Mouse (Mus musculus) C2C12 (cell line): Measurements from ENCODE around the gene Dvl2. TPM values are rescaled to one million over a fixed set of nuclear protein-coding genes. Genes with fewer than 3 reads are reported as not detected.

ENCODE experiments used
- H3K27me3 ChIP-seq: one replicate; pipeline ENCODE4 v1.6.1; 2011; ENCODE audit not compliant: control insufficient read depth, insufficient read depth, insufficient read length
- H3K36me3 ChIP-seq: one replicate; pipeline ENCODE4 v1.6.1; 2011; ENCODE audit not compliant: control insufficient read depth, insufficient read depth
- H3K4me3 ChIP-seq: one replicate; pipeline ENCODE4 v1.5.1; 2011; ENCODE audit warnings: mild to moderate bottlenecking, control low read depth; ENCODE audit not compliant: poor library complexity, insufficient read depth, severe bottlenecking
- H3K79me2 ChIP-seq: one replicate; pipeline ENCODE4 v1.6.1; 2011; ENCODE audit not compliant: control insufficient read depth, insufficient read depth
- H3K79me3 ChIP-seq: one replicate; pipeline ENCODE4 v1.6.1; 2011; ENCODE audit warnings: low read depth, control low read depth
- H3ac ChIP-seq: one replicate; pipeline ENCODE3; 2011; ENCODE audit warnings: low read depth; ENCODE audit not compliant: control insufficient read depth, insufficient read length
- CEBPB ChIP-seq: IDR thresholded peaks from one replicate; pipeline ENCODE4 v1.6.1; 2011; ENCODE audit warnings: low read depth, mild to moderate bottlenecking, control low read depth, moderate library complexity
- MAX ChIP-seq: IDR thresholded peaks from one replicate; pipeline ENCODE4 v1.6.1; 2011; ENCODE audit warnings: mild to moderate bottlenecking, control low read depth
- MYOG ChIP-seq: IDR thresholded peaks from one replicate; pipeline ENCODE4 v1.6.1; 2011; ENCODE audit not compliant: control insufficient read depth, insufficient read length; ENCODE audit errors: extremely low read depth
- USF1 ChIP-seq: IDR thresholded peaks from one replicate; pipeline ENCODE4 v1.6.1; 2011; ENCODE audit warnings: low read depth, mild to moderate bottlenecking, control low read depth, moderate library complexity
- microRNA-seq: library from miRNA; unstranded; fragments of <30 nt; microRNA quantifications from one replicate; pipeline ENCODE4, GENCODE M21; 2019; ENCODE audit warnings: borderline microRNAs expressed
- polyA plus RNA-seq: library from polyadenylated mRNA; unstranded; fragments of >200 nt; fragmentation: generic; extraction: Trizol; gene quantifications from one replicate; pipeline ENCODE4 v1.2.1, GENCODE M21; 2012; ENCODE audit warnings: missing spikeins

Gene Dvl2
- polyA plus RNA-seq, 1 experiment, result 36.4 TPM

GRCm38 (mm10) chr11:70057805-70058204, 57.4 kb downstream of the Dvl2 start:
- no peaks in the 10 kb centered on the region for H3K79me3 ChIP-seq
- no peak overlapping the region for H3K4me3 ChIP-seq
- H3K36me3 ChIP-seq, result no peaks in the 10 kb centered on the region
- no peaks in the 10 kb centered on the region for H3K27me3 ChIP-seq
- no peak overlapping the region for H3ac ChIP-seq
- no peak for TF ChIP-seq MYOG
- no peak for TF ChIP-seq USF1
- TF ChIP-seq MAX, result no peak
- no peaks in the 10 kb centered on the region for H3K79me2 ChIP-seq

GRCm38 (mm10) chr11:70059930-70060329, 59.5 kb downstream of the Dvl2 start:
- Histone ChIP-seq H3ac (no peak overlapping the region), H3K79me2 (no peaks in the 10 kb centered on the region), H3K27me3 (no peaks in the 10 kb centered on the region), H3K36me3 (no peaks in the 10 kb centered on the region), H3K79me3 (no peaks in the 10 kb centered on the region), H3K4me3 (no peak overlapping the region)
- TF ChIP-seq CEBPB (no peak), MYOG (no peak), MAX (no peak)

Small RNAs within 50 kb of the gene (microRNA-seq; reads per million reads assigned to microRNA genes)
- gene Gm44349 (0.20 reads per million), gene Mir324 (2,750 reads per million, percentile 90 among the genes with 10 or more reads in this experiment)

Other genes with a start within 250 kb of the Dvl2 start
- gene Polr2a, start 242.0 kb upstream of the Dvl2 start, polyA plus RNA-seq, result 84.2 TPM
- 0.08 TPM for gene Slc35g3, start 238.6 kb upstream of the Dvl2 start, polyA plus RNA-seq
- 3.0 TPM for gene Zbtb4, start 234.7 kb upstream of the Dvl2 start, polyA plus RNA-seq
- gene Chrnb1, start 204.7 kb upstream of the Dvl2 start, polyA plus RNA-seq, result 37.7 TPM
- 4.2 TPM for gene Fgf11, start 198.7 kb upstream of the Dvl2 start, polyA plus RNA-seq
- 0.32 TPM for gene Tmem102, start 195.0 kb upstream of the Dvl2 start, polyA plus RNA-seq
- gene Gm39566, start 185.3 kb upstream of the Dvl2 start, polyA plus RNA-seq, result not detected
- not detected for gene Spem2, start 182.1 kb upstream of the Dvl2 start, polyA plus RNA-seq
- gene Spem1, start 178.4 kb upstream of the Dvl2 start, polyA plus RNA-seq, result not detected
- gene Nlgn2, start 162.8 kb upstream of the Dvl2 start, polyA plus RNA-seq, result 10.7 TPM
- 260 TPM for gene Tmem256, start 162.1 kb upstream of the Dvl2 start, polyA plus RNA-seq
- gene Plscr3, start 154.2 kb upstream of the Dvl2 start, polyA plus RNA-seq, result 82.7 TPM
- gene Tnk1, start 141.9 kb upstream of the Dvl2 start, polyA plus RNA-seq, result not detected
- gene Tmem95, start 122.6 kb upstream of the Dvl2 start, polyA plus RNA-seq, result not detected
- 17.2 TPM for gene Kctd11, start 119.2 kb upstream of the Dvl2 start, polyA plus RNA-seq
- gene Acap1, start 105.1 kb upstream of the Dvl2 start, polyA plus RNA-seq, result 0.21 TPM
- gene 2810408A11Rik, start 99.6 kb upstream of the Dvl2 start, polyA plus RNA-seq, result 2.4 TPM
- 38.4 TPM for gene Neurl4, start 99.5 kb upstream of the Dvl2 start, polyA plus RNA-seq
- 37.3 TPM for gene Gps2, start 86.7 kb upstream of the Dvl2 start, polyA plus RNA-seq
- gene Eif5a, start 78.6 kb upstream of the Dvl2 start, polyA plus RNA-seq, result 2,142 TPM
- gene Ybx2, start 64.8 kb upstream of the Dvl2 start, polyA plus RNA-seq, result 0.02 TPM
- gene Slc2a4, start 52.4 kb upstream of the Dvl2 start, polyA plus RNA-seq, result 0.53 TPM
- 0.06 TPM for gene Cldn7, start 35.8 kb upstream of the Dvl2 start, polyA plus RNA-seq
- gene Ctdnep1, start 19.4 kb upstream of the Dvl2 start, polyA plus RNA-seq, result 141 TPM
- 111 TPM for gene Elp5, start 18.1 kb upstream of the Dvl2 start, polyA plus RNA-seq
- gene Gabarap, start 9.5 kb upstream of the Dvl2 start, polyA plus RNA-seq, result 362 TPM
- 93.4 TPM for gene Phf23, start 4.8 kb upstream of the Dvl2 start, polyA plus RNA-seq
- 87.8 TPM for gene Acadvl, start 14.8 kb downstream of the Dvl2 start, polyA plus RNA-seq
- gene Dlg4, start 16.3 kb downstream of the Dvl2 start, polyA plus RNA-seq, result 25.3 TPM
- 4.0 TPM for gene Asgr1, start 53.5 kb downstream of the Dvl2 start, polyA plus RNA-seq
- 1.3 TPM for gene Asgr2, start 92.0 kb downstream of the Dvl2 start, polyA plus RNA-seq
- 1.8 TPM for gene Mgl2, start 129.7 kb downstream of the Dvl2 start, polyA plus RNA-seq
- 0.20 TPM for gene Clec10a, start 155.6 kb downstream of the Dvl2 start, polyA plus RNA-seq
- gene Slc16a11, start 212.2 kb downstream of the Dvl2 start, polyA plus RNA-seq, result 145 TPM
- 22.0 TPM for gene Slc16a13, start 220.5 kb downstream of the Dvl2 start, polyA plus RNA-seq
- 9.3 TPM for gene Bcl6b, start 229.2 kb downstream of the Dvl2 start, polyA plus RNA-seq
- 91.7 TPM for gene 0610010K14Rik, start 237.3 kb downstream of the Dvl2 start, polyA plus RNA-seq
- 10.8 TPM for gene Gm21988, start 239.2 kb downstream of the Dvl2 start, polyA plus RNA-seq
- gene Rnasek, start 239.2 kb downstream of the Dvl2 start, polyA plus RNA-seq, result 300 TPM